Mouse (Mus musculus) natural killer cell, adult 2 months (primary cell): ENCODE measurements around the gene Slc25a13.

Source experiments
- DNase-seq, 2 experiments: peaks; one replicate each; pipeline ENCODE4 v3.0.0; 2022; ENCODE audit warnings: low spot score in 2 of 2

The Slc25a13 gene

DNA sequence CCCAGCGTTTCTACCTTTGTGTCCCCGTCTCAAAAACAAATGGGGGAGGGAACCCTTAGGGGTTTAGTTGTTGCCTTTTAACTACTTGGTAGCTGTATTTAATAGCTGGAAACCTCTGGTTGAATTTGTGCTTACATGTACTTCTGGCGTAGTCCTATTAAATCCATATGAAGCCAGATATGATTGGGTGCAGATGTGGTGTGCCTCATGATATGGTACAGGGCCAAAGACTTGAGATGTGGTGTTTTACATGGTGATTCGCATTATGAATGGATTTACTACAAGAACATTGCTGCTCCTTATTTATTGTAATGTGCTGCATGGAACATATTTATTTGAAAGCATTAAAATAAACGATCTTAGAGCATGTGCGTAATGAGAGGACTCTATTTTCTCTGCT is 189.3 kb downstream of the Slc25a13 start:
- no peak for DNase-seq

GRCm38 (mm10) chr6:6023976-6024375 is 193.0 kb downstream of the Slc25a13 start:
- no peak for DNase-seq

DNA sequence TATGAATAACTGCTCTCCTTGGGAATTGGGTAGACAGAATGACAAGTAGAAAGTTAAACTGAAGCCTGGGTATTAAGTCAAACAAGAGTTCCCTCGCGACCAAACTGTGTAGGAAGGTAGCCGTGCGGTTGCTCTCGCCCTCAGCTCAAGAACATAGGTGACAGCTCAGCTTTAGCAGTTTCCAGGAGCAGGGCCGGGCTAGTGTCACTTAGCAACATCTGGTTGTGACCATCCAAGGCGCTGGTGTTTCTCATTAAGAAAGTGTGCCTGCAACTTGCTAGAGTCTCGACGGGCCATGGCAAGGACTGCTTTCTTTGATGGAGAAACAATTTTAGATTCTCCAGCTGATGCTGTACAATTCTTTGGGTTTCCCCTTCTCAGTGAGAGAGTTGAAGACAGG is 200.0 kb downstream of the Slc25a13 start:
- DNase-seq: no peak

DNA sequence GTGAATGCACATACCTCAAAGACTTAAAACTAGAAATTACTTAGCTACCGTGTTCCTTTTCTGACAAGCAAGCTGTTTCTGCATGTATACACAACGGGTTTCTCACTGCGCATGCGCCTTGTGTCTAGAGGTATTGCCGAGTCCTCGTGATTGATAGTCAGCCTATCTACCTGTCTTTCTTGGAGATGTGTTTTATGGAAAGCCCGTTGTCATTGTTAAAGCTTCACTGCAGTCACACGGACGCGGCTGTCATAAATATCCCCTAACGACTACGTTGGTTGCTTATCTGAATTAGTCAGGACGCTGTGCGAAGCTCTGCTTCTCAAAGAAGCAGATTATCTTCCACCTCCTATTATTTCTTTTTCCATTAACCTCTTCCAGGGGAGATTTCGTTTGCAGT is 201.4 kb downstream of the Slc25a13 start:
- no peak for DNase-seq

GRCm38 (mm10) chr6:6011364-6011763 is 205.6 kb downstream of the Slc25a13 start:
- no peak for DNase-seq

- DNase-seq: peak in 1 of 2 experiments; percentile 16
Observed at GRCm38 (mm10) chr6:6005762-6006431, 211.1 kb downstream of the Slc25a13 start.

- DNase-seq: no peak
Observed at GRCm38 (mm10) chr6:6004756-6005485, 212.1 kb downstream of the Slc25a13 start.

DNA sequence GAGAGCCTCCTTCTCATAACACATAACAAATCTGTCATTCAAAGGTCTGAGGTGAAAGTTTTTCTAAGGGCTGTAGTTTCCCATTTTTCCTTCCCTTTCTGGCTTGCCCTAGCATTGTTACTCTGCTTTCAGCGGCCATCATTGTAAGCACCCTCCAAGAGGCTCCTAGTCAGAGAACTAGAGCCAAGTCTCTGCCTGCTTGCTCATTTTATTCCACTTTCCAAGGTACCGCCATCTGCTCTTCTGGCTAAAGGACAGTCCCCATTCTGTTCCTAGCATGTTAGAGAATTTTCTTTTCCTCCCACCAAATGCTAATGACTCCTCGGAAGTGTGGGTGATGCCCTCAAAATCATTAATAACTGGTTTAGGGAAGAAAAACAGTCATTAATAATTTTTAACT is 214.9 kb downstream of the Slc25a13 start:
- no peak for DNase-seq

- no peak for DNase-seq
Observed at GRCm38 (mm10) chr6:5997535-5997934, 219.4 kb downstream of the Slc25a13 start.

- DNase-seq: no peak
Observed at GRCm38 (mm10) chr6:5993056-5993455, 223.9 kb downstream of the Slc25a13 start.

GRCm38 (mm10) chr6:5991817-5992755 is 224.9 kb downstream of the Slc25a13 start:
- DNase-seq: no peak

DNA sequence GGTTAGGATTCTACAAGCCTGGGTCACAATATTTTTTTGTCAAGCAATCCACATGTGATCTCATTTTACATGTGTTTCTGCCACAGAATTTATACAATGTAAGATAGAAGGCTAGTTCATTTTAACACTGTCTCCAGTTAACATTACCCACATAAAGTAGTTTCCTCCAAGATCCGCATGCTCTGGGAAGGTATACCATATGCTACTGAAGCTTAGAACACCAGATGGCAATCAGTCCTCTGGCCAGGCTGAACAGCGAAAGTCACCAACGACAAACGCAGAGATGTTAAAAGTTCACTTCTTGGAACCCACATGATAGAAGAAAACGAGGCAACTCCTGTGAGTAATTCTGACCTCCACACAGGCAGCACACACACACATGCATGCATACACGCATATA is 225.7 kb downstream of the Slc25a13 start:
- no peak for DNase-seq
